Mouse (Mus musculus) gastrocnemius, postnatal 36 days (tissue): ENCODE data around the gene Hps5. TPM values are rescaled to one million over a fixed set of nuclear protein-coding genes. Genes with fewer than 3 reads are reported as not detected.
"Not testable (repeated sequence)": the region's sequence is repeated elsewhere in the genome, so short reads cannot be mapped to it uniquely, and the experiment has no call there.

Experiments
- DNase-seq, 2 experiments: peaks; one replicate each; pipeline ENCODE4 v3.0.0; 2022
- intact Hi-C: fragments of 180-260 bp; cut with DNase I; formaldehyde crosslinking; loops from one replicate; pipeline ENCODE4 v1.15.1; 2025
- total RNA-seq, 2 experiments: library from RNA; stranded (reverse); gene quantifications; 2 replicates each; pipeline ENCODE4 v1.2.3; 2021

The Hps5 gene
- total RNA-seq, 2 experiments from 2014 or later, result 8.7 to 12.2 TPM

DNA sequence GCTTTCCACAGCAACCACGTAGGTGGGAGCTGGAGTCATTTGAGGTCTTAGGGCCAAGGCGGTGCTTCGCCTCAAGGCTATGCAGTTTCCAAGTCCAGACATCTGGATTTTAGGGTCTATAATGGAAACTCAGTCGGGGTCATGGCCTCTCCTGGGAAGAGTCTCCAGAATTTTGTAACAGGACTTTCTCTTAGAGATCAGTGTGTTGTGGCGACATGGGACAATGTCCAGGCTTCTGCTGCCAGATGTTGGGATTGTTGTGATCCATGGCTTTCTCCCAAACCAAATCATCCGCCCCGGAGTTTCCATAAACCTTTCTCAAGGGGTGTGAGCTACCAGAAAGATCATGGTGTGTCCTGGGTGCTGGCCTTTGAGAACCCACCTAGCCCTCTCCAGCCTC is 49.5 kb downstream of the Hps5 start:
- intact Hi-C loops, result no loop called here
- DNase-seq, result peak; percentile 21 to 37

GRCm38 (mm10) chr7:46745816-46746215 is 50.0 kb downstream of the Hps5 start:
- intact Hi-C loops, result loop anchor here (1.0 kb wide), 1 partner anchor 12 kb away; no protein-coding TSS in a partner anchor
- DNase-seq, result no peak

- DNase-seq, intact Hi-C loops: not testable (repeated sequence)
Observed at GRCm38 (mm10) chr7:46742880-46743279, 53.0 kb downstream of the Hps5 start, which contains the start of gene Saa1. TSS of gene Saa1 (minus strand) at chr7:46742980.

DNA sequence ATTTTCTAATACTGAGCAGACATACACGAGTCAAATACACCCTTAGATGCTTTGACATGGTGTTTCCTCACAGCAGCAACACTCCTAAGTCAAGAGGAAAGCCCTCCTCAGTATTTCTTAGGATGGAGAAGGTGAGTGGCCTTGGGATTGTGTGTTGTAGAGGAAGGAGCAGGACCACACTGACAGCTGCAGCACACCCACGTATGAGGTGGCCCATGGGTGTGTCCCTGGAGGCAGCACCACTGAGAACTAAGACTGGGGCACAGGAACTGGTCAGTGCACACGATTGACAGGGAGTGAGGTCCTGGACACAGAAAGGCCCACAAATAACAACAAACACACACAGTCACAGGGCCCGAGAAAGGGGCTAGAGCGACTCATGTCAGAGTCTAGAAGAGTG is 55.8 kb downstream of the Hps5 start:
- DNase-seq, intact Hi-C loops: not testable (repeated sequence)

DNA sequence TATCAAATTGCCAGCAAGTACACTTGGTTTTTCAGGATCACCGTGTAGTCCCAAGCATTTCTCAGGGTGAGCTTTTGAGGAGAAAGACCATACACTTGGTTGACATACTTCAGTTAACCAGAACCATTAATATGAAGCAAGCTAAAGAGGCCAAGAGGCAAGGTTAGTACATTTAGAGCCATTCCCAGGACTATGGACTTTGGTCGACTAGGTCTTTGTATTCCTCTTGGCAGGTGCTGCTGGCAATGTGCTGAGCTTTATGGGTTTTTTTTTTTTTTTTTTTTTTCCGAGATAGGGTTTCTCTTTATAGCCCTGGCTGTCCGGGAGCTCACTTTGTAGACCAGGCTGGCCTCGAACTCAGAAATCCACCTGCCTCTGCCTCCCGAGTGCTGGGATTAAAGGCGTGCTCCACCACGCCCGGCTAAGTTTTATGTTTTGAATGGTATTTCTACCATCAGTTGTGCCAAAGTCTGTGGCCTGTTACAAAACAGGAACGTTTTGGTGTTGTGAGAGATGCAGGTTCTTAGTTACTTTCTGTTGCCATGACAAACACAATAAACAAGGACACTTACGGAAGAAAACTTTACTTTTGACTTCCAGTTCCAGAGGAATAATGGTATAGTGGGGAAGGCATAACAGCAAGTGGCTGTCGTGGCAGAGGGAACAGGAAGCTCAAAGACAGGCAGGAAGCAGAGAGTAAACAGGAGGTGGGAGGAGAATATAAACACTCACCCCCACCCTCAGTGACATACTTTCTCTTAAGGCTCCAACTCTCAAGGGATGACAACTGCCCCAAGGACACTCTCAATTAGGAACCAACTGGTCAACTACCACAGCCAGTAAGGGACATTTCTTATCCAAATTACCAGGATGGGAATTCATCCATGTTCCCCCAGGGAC is 57.1 kb downstream of the Hps5 start:
- intact Hi-C loops, result no loop called here
- no peak for DNase-seq

GRCm38 (mm10) chr7:46734983-46735382 is 60.9 kb downstream of the Hps5 start:
- DNase-seq, result no peak
- intact Hi-C loops, result loop anchor here (1.0 kb wide), 1 partner anchor 10 kb away; no protein-coding TSS in a partner anchor

- intact Hi-C loops, result no loop called here
- no peak for DNase-seq
Observed at GRCm38 (mm10) chr7:46732458-46732857, 63.4 kb downstream of the Hps5 start, which contains the start of gene Saa4. TSS of gene Saa4 (minus strand) at chr7:46732603.

- no peak for DNase-seq
- intact Hi-C loops, result no loop called here
Observed at GRCm38 (mm10) chr7:46727584-46727983, 68.3 kb downstream of the Hps5 start.

DNA sequence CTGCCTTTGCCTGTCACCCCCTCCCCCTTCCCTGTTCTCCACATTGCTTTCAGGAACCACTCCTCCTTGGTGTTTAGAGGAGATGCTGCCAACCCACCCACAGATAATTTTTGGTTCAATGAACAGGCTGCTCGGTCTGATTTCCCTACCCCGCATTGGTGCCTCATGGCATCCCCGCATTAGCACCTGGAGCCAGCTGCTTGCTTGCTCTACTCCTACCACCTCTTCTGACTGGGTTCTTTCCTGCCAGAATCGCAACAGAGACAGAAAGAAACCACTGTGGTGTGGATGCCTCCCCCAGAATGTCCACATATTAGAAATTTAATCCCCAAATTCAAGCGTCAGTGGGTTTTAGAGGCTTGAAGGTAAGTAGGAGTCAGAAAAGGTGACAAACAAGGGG is 71.5 kb downstream of the Hps5 start:
- intact Hi-C loops, result no loop called here
- DNase-seq, result no peak

DNA sequence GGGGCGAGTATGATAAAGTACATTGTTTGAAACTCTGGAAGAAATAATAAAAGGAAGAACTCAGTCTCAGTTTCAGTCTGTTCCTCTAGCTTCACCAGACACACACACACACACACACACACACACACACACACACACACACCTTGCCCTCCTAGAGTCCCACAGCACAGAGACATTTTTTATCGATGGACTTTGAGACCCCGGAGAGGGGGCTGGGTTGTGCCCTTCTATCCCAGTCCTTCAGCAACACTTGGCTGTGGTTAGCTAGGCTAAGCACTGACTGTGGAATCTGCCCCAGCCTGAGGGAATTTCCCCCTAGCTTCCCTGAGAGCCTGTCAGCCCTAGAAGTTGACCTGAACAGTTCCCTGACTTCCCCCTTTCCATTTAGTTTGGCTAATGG is 72.0 kb downstream of the Hps5 start:
- intact Hi-C loops, result no loop called here
- DNase-seq, result no peak

DNA sequence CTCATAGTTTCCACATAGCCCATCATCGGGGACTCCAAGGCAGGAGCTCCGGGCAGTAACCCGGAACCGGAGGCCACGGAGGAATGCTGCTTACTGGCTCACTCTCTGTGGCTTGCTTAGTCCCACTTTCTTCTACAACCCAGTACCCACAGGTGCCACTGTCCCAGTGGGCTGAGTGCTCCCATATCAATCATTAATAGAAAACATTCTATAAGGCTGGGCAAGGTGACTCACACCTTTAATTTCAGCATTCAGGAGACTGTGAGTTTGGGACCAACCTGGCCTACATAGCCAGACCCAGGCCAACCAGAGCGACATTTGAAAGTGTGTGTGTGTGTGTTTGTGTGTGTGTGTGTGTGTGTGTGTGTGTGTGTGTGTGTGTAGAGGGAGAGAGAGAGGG is 72.5 kb downstream of the Hps5 start:
- DNase-seq, result no peak
- intact Hi-C loops, result no loop called here

- intact Hi-C loops, result no loop called here
- DNase-seq, result no peak
Observed at GRCm38 (mm10) chr7:46720460-46720859, 75.4 kb downstream of the Hps5 start.

GRCm38 (mm10) chr7:46719526-46719925 is 76.3 kb downstream of the Hps5 start:
- peak in 1 of 2 experiments; percentile 43 for DNase-seq
- intact Hi-C loops, result no loop called here

DNA sequence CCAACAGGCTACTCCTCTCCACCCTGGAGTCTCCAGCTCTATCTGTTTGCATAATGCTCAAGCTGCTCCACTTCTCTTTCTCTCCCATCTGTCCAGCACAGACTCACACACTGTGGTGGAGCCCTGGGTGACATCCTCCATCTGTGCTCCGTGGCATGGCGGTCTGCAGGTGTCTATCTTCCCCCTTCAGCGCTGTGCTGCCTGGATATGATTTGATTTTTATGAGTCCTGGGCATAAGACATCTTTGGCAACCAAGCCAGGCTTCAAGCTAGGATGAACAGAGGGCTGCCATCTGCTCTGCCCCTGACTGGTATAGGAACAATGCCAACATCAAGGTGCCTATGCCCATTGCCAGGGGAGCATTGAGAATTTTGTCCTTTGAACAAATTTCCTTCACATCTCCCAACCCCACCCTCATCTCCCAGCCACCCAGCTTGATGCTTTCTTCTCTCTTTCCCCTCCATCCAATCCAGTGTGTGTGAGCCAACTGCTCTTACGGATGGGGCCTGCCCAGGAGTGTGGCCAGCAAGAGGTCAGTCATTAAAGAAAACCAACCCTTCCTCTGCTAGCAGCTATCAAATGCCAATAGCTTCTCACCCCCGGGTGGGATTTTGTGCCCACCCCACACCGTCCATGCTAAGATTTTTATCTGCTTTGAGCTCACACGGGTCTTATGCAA is 77.1 kb downstream of the Hps5 start:
- DNase-seq, result no peak
- intact Hi-C loops, result no loop called here

- intact Hi-C loops, result loop anchor here (2.0 kb wide), 1 partner anchor 52 kb away; no protein-coding TSS in a partner anchor
- peak in 1 of 2 experiments; percentile 12 for DNase-seq
Observed at GRCm38 (mm10) chr7:46716897-46717296, 79.0 kb downstream of the Hps5 start.

DNA sequence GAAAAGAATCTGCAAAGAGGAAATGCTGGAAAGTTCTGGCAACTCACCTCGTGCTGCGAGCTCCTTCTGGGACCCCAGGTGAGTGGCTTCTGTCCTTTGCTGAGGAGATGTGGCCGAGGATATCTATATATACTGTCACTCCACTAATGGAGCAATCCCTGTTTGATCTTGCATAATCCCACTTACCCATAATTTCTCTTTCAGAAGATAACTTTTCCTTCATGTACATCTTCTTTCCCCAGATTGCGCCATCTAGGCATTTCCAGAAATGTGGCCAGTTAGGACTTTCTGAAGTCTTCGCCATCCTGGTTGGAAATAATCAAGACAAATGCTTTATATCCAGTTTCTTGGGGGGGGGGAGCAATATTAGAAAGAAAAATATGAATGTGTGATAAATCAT is 80.3 kb downstream of the Hps5 start, which contains the start of gene Saa3:
Gene Saa3, minus strand, starts transcription at position 101 of the 400 bp plus-strand sequence.
- intact Hi-C loops, result no loop called here
- no peak for DNase-seq

DNA sequence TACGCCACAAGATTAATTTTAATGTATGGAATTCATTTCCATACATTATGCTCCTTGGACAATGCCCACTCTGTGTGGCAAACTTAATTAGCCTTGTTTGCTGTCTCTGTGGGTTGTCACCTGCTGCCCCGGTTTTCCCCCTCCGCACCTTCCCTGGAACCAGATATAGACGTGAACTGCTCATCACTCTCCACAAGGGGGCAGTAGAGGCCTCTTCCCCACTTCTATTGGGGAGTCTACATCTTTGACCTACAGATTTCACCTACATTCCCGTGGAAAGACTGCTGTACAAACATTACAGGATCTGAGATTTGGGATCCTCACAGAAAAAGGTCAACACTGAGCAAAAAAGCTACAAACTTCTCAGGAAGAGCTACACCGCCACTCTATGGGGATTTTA is 81.3 kb downstream of the Hps5 start:
- intact Hi-C loops, result no loop called here
- DNase-seq, result peak; percentile 20 to 41

DNA sequence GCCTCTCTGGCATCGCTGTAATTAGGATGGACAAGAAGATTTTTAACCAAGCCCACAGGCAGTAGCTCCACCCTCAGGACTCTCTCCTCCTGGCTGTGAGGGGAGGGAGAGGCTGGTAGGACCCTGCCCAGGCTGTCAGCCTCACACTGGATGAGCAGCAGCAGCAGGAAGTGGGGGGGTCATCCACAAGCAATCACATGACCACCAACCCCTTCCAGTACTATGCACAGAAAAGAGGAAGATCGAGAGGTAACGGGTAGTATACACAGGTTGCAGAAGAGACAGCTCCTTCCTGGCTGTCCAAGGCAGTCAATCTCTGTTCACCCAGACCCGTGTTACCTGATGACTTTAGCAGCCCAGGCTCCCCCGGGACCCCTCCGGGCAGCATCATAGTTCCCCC is 83.6 kb downstream of the Hps5 start:
- no peak for DNase-seq
- intact Hi-C loops, result no loop called here
